Mouse (Mus musculus) heart, embryonic 12.5 days (tissue): Measurements from ENCODE around the gene Dclk3. TPM values are rescaled to one million over a fixed set of nuclear protein-coding genes. Genes with fewer than 3 reads are reported as not detected.

Experiments used
- ATAC-seq: fragments of 200-750 bp; cut with Nextera tagmentation; 2 replicates; pipeline ENCODE4 v1.8.0; 2017; ENCODE audit warnings: moderate TSS enrichment, moderate library complexity; ENCODE audit not compliant: insufficient number of reproducible peaks, low FRiP score
- H3K27ac ChIP-seq: fragments of 300-500 bp; sonication (generic); 2 replicates; pipeline ENCODE4 v1.5.1; 2016; ENCODE audit warnings: mild to moderate bottlenecking, moderate library complexity; ENCODE audit not compliant: poor library complexity, severe bottlenecking
- H3K27me3 ChIP-seq: fragments of 300-500 bp; sonication (generic); replicated peaks from 2 replicates; pipeline ENCODE4 v1.6.1; 2016; ENCODE audit warnings: mild to moderate bottlenecking, moderate library complexity
- H3K36me3 ChIP-seq: fragments of 300-500 bp; sonication (generic); 2 replicates; pipeline ENCODE4 v1.6.1; 2016; ENCODE audit warnings: mild to moderate bottlenecking, moderate library complexity
- H3K4me1 ChIP-seq: fragments of 300-500 bp; sonication (generic); replicated peaks from 2 replicates; pipeline ENCODE4 v1.6.1; 2016; ENCODE audit warnings: mild to moderate bottlenecking
- H3K4me2 ChIP-seq: fragments of 300-500 bp; sonication (generic); 2 replicates; pipeline ENCODE4 v1.6.1; 2016; ENCODE audit warnings: mild to moderate bottlenecking, moderate library complexity
- H3K4me3 ChIP-seq: fragments of 300-500 bp; sonication (generic); 2 replicates; pipeline ENCODE4 v1.5.1; 2016; ENCODE audit warnings: mild to moderate bottlenecking
- H3K9ac ChIP-seq: fragments of 300-500 bp; sonication (generic); 2 replicates; pipeline ENCODE4 v1.6.1; 2016; ENCODE audit warnings: mild to moderate bottlenecking, moderate library complexity
- H3K9me3 ChIP-seq: fragments of 300-500 bp; sonication (generic); replicated peaks from 2 replicates; pipeline ENCODE4 v1.6.1; 2016; ENCODE audit warnings: mild to moderate bottlenecking, moderate library complexity
- WGBS: fragments of 180-500 bp; shearing (Covaris S2); methylation state at CpG from one replicate; pipeline ENCODE4 v1.1.7; 2016; 5-methylcytosine and 5-hydroxymethylcytosine counted together
- polyA plus RNA-seq: library from polyadenylated mRNA; unstranded; fragments of >200 nt; fragmentation: Nextera tagmentation; extraction: Ambion mirVana; gene quantifications from 2 replicates; pipeline ENCODE4 v1.2.1, GENCODE M21; 2016

Dclk3 gene
- polyA plus RNA-seq, 1 experiment from 2014 or later = 2.7 TPM

DNA sequence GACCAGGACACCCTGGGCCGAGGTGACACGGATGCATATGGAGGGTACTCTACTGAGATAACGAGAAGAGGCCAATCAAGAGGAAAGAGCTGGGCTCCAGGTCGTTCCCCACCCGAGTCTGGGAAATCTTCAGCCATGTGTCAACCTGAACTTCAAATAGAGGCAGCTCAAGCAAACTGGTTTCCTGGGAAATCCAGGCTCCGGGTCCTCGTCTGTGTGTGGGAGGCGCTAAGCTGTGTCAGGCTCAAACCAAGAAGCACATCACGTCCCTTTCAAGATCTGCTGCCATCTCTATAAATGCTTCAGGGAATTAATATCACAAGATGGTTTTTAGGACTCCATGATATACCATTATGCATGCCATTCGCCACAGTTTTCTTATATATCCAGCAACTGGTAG lies 30.5 kb upstream of the Dclk3 start:
- no peak overlapping the region for H3K27ac ChIP-seq
- ATAC-seq = no peak
- no peak overlapping the region for H3K4me2 ChIP-seq

GRCm38 (mm10) chr9:111412471-111413160 lies 26.3 kb upstream of the Dclk3 start:
- H3K9ac ChIP-seq = no peak overlapping the region
- H3K4me1 ChIP-seq = no peaks in the 10 kb centered on the region
- no peak overlapping the region for H3K4me3 ChIP-seq
- WGBS = 81% methylated on average over 16 of the region's 16 CpGs
- H3K27me3 ChIP-seq = no peaks in the 10 kb centered on the region
- H3K4me2 ChIP-seq = no peak overlapping the region
- no peak overlapping the region for H3K27ac ChIP-seq
- H3K9me3 ChIP-seq = no peaks in the 10 kb centered on the region
- ATAC-seq = no peak
- no peaks in the 10 kb centered on the region for H3K36me3 ChIP-seq

More for the DNA sequence above, 30.5 kb upstream of the Dclk3 start:
- WGBS = 62% methylated on average over 10 of the region's 10 CpGs
- no peaks in the 10 kb centered on the region for H3K27me3 ChIP-seq
- H3K4me3 ChIP-seq = no peak overlapping the region
- H3K4me1 ChIP-seq = peaks cover 5% of the 10 kb centered on the region; the same call in 1 of the 2 replicates
- no peak overlapping the region for H3K9ac ChIP-seq
- H3K9me3 ChIP-seq = no peaks in the 10 kb centered on the region
- H3K36me3 ChIP-seq = no peaks in the 10 kb centered on the region

- WGBS = 68% methylated on average over 2 of the region's 2 CpGs
- no peak overlapping the region for H3K4me3 ChIP-seq
- H3K27me3 ChIP-seq = no peaks in the 10 kb centered on the region
- peaks cover 8% of the 10 kb centered on the region; the same call in 1 of the 2 replicates for H3K9me3 ChIP-seq
- no peaks in the 10 kb centered on the region; the same call in 1 of the 2 replicates for H3K4me1 ChIP-seq
- H3K9ac ChIP-seq = no peak overlapping the region
- no peak overlapping the region for H3K27ac ChIP-seq
- H3K36me3 ChIP-seq = no peaks in the 10 kb centered on the region
- ATAC-seq = no peak
- no peak overlapping the region for H3K4me2 ChIP-seq
These were observed 17.0 kb upstream of the Dclk3 start for GRCm38 (mm10) chr9:111421862-111422261.

GRCm38 (mm10) chr9:111422567-111422966 lies 16.3 kb upstream of the Dclk3 start:
- no peak for ATAC-seq
- Histone ChIP-seq H3K4me1 (no peaks in the 10 kb centered on the region; the same call in 1 of the 2 replicates), H3K27me3 (no peaks in the 10 kb centered on the region), H3K4me2 (no peak overlapping the region), H3K9ac (no peak overlapping the region), H3K36me3 (no peaks in the 10 kb centered on the region), H3K9me3 (peaks cover 8% of the 10 kb centered on the region; the same call in 1 of the 2 replicates), H3K27ac (no peak overlapping the region), H3K4me3 (no peak overlapping the region)
- WGBS = 63% methylated on average over 5 of the region's 5 CpGs

GRCm38 (mm10) chr9:111425113-111425512 lies 13.8 kb upstream of the Dclk3 start:
- H3K9me3 ChIP-seq = peaks cover 8% of the 10 kb centered on the region; the same call in 1 of the 2 replicates
- WGBS = 73% methylated on average over 6 of the region's 6 CpGs

GRCm38 (mm10) chr9:111425952-111426351 lies 12.9 kb upstream of the Dclk3 start:
- Histone ChIP-seq H3K27ac (no peak overlapping the region), H3K4me1 (peaks cover 9% of the 10 kb centered on the region), H3K9me3 (peaks cover 8% of the 10 kb centered on the region; the same call in 1 of the 2 replicates), H3K27me3 (no peaks in the 10 kb centered on the region), H3K4me3 (no peak overlapping the region), H3K4me2 (no peak overlapping the region), H3K9ac (no peak overlapping the region), H3K36me3 (no peaks in the 10 kb centered on the region)
- no peak for ATAC-seq
- WGBS = 89% methylated on average over 4 of the region's 4 CpGs

More at GRCm38 (mm10) chr9:111425113-111425512, 13.8 kb upstream of the Dclk3 start:
- Histone ChIP-seq H3K4me3 (no peak overlapping the region), H3K36me3 (no peaks in the 10 kb centered on the region), H3K4me2 (no peak overlapping the region), H3K27me3 (no peaks in the 10 kb centered on the region), H3K9ac (no peak overlapping the region), H3K27ac (no peak overlapping the region), H3K4me1 (peaks cover 9% of the 10 kb centered on the region)
- ATAC-seq = no peak

GRCm38 (mm10) chr9:111427891-111428555 lies 10.9 kb upstream of the Dclk3 start:
- peaks cover 9% of the 10 kb centered on the region for H3K4me1 ChIP-seq
- ATAC-seq = no peak
- peaks cover 8% of the 10 kb centered on the region; the same call in 1 of the 2 replicates for H3K9me3 ChIP-seq
- no peak overlapping the region for H3K4me3 ChIP-seq
- H3K27me3 ChIP-seq = no peaks in the 10 kb centered on the region
- no peaks in the 10 kb centered on the region for H3K36me3 ChIP-seq
- WGBS = 82% methylated on average over 9 of the region's 9 CpGs
- no peak overlapping the region for H3K9ac ChIP-seq
- H3K27ac ChIP-seq = peak overlapping the region; percentile 35; the same call in 1 of the 2 replicates
- no peak overlapping the region for H3K4me2 ChIP-seq

DNA sequence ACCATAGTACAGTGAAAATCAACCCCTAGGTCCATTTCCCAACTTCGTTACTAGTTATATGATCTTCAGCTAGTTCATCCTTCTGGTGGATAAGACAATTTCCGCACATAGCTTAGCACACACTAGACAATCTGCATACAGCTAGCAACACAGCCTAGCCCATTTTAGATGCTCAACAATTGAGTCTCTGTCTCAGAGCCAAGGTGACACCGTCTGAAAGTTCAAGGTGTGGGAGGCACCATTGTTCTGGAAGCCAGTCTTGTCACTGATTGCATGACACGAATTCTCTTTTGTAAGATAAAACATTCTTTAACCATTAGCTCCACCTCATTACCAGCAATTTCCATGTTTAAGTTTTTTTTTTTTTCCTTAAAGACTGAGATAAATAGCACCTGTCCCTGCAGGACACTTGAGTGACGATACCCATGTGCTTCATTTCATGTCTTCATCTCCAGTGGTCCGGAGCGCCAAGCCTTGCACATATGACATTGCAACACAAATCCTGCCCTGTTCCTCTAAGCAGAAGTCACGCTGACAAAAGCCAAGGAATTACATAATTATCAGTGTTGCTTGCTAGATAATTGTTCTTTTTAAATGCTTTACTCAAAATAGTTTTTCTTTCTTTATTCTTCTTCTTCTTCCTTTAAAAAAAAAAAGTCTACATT lies 10.1 kb upstream of the Dclk3 start:
- H3K4me3 ChIP-seq = no peak overlapping the region
- peaks cover 8% of the 10 kb centered on the region; the same call in 1 of the 2 replicates for H3K9me3 ChIP-seq
- no peaks in the 10 kb centered on the region for H3K36me3 ChIP-seq
- no peak overlapping the region for H3K9ac ChIP-seq
- H3K27me3 ChIP-seq = no peaks in the 10 kb centered on the region
- peak overlapping the region; percentile 52; the same call in 1 of the 2 replicates for H3K27ac ChIP-seq
- no peak for ATAC-seq
- H3K4me1 ChIP-seq = peaks cover 9% of the 10 kb centered on the region
- no peak overlapping the region for H3K4me2 ChIP-seq
- WGBS = 37% methylated on average over 8 of the region's 8 CpGs

DNA sequence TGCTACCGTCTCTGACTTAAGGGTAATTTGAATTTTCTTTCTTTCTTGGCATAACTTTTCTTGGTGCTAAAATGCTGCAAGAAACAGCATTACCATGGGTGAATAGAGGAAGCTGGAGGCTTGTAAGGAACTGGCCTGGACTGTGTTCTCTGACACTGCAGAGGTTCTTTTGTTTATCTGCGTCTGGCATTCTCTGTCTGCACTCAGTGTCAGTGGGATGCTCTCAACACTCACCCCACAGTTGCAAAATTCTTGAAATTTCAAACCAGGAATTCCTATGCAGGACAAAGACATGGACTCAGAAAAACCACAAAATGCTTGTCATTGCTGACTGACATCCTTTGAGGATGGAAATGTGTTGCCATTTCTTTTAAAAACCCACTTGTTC lies 9.5 kb upstream of the Dclk3 start:
- Histone ChIP-seq H3K9me3 (peaks cover 3% of the 10 kb centered on the region; the same call in 1 of the 2 replicates), H3K4me1 (peaks cover 9% of the 10 kb centered on the region), H3K27ac (no peak overlapping the region), H3K9ac (no peak overlapping the region), H3K27me3 (no peaks in the 10 kb centered on the region), H3K4me2 (no peak overlapping the region), H3K4me3 (no peak overlapping the region), H3K36me3 (no peaks in the 10 kb centered on the region)
- ATAC-seq = no peak
- WGBS = 24% methylated on average over 2 of the region's 2 CpGs

DNA sequence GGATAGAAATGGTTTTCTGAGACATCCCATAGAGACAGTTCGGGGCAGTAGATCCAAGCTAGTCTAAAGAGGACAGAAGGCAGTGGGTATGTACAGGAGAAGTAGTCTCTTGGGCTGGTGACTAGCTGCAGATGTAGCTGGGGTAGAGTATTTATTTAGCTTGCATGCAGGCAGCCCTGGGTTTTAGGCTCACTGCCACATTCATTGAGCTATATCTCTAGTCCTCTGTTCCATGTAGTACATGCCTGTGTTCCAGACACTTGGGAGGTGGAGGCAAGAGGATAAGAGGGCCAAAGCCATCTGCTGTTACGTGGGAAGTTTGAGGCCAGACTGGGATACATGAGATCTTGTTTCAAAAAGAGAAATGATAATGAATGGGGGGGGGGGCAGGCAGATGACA lies 3.5 kb upstream of the Dclk3 start:
- H3K4me3 ChIP-seq = no peak overlapping the region
- no peaks in the 10 kb centered on the region for H3K36me3 ChIP-seq
- H3K9ac ChIP-seq = no peak overlapping the region
- WGBS = 61% methylated on average over 2 of the region's 2 CpGs
- no peak overlapping the region for H3K27ac ChIP-seq
- peaks cover 13% of the 10 kb centered on the region for H3K4me1 ChIP-seq
- ATAC-seq = no peak
- no peaks in the 10 kb centered on the region for H3K9me3 ChIP-seq
- H3K27me3 ChIP-seq = peaks cover 22% of the 10 kb centered on the region
- H3K4me2 ChIP-seq = no peak overlapping the region

GRCm38 (mm10) chr9:111439836-111440201 lies 938 bp downstream of the Dclk3 start:
- peak overlapping the region; percentile 65 for H3K4me3 ChIP-seq
- no peaks in the 10 kb centered on the region for H3K36me3 ChIP-seq
- 46% methylated on average over 8 of the region's 8 CpGs for WGBS
- no peak overlapping the region for H3K9ac ChIP-seq
- H3K27me3 ChIP-seq = peaks cover 22% of the 10 kb centered on the region
- H3K27ac ChIP-seq = no peak overlapping the region
- H3K4me2 ChIP-seq = peak overlapping the region; percentile 94
- H3K9me3 ChIP-seq = no peaks in the 10 kb centered on the region
- no peak for ATAC-seq
- H3K4me1 ChIP-seq = peaks cover 13% of the 10 kb centered on the region
